Comparison of ENCODE assay signal across 29 mouse cellular contexts in genomic region chr3:93601903-93602302, GRCm38 (mm10). TPM values are rescaled to one million over a fixed set of nuclear protein-coding genes. Genes with fewer than 3 reads are reported as not detected.
DNase-seq lines count a peak whose midpoint lies in the region; ATAC-seq and TF ChIP-seq lines count a peak whose summit lies in the region.
"Had no signal": no experiment of that assay in that cellular context is flagged by ENCODE, and none has a peak within 500 bp of the region (broad histone marks: within the 10 kb centered on the region; RNA-seq: fewer than 3 reads in every experiment).

No protein-coding gene starts in this region.

- no peaks in the 10 kb centered on the region for H3K27me3 ChIP-seq in kidney, adult 2 months (replicated peaks; ENCODE audit: control insufficient read depth, insufficient read depth, low read length)
- H3K27me3 ChIP-seq in liver, adult 2 months (ENCODE audit: control insufficient read depth, insufficient read depth, low read length): no peaks in the 10 kb centered on the region
- no peaks in the 10 kb centered on the region for H3K27me3 ChIP-seq in liver, embryonic 11.5 days (replicated peaks; ENCODE audit: control insufficient read depth, insufficient read depth, low read length)
- H3K27me3 ChIP-seq: embryonic facial prominence, embryonic 13.5 days; embryonic facial prominence, embryonic 15.5 days; forebrain, embryonic 12.5 days had no signal

- TF ChIP-seq POLR2A in kidney, adult 2 months (IDR thresholded peaks at IDR 0.05; ENCODE audit: low read depth, low read length): no peak
- no peak for TF ChIP-seq POLR2A in liver, adult 2 months (IDR thresholded peaks at IDR 0.05; ENCODE audit: extremely low read depth, insufficient read depth, low read length)

- peak; percentile 26 for DNase-seq in adrenal gland, postnatal 10 days
- no peak for DNase-seq in adrenal gland, postnatal 4 days (ENCODE audit: low spot score in 2 of 2)
- peak; percentile 72 for DNase-seq in kidney, adult 2 months
- no peak for DNase-seq in kidney, postnatal 14 days
- DNase-seq in liver, adult 2 months (ENCODE audit: extremely low read depth, low read depth, low spot score): peak; percentile 91
- no peak for DNase-seq in liver, embryonic 11.5 days (ENCODE audit: low spot score)
- DNase-seq in layer of hippocampus, postnatal 25 days (ENCODE audit: extremely low spot score in 1 of 2, low spot score in 1 of 2): no peak
- DNase-seq: cerebellum, adult 11 months; cerebellum, adult 18-20 months; cerebellum, adult 8-10 months; cerebellum, adult 9-11 months; cerebellum, postnatal 14 days; cerebellum, postnatal 36 days; embryo, embryonic 11 days had no signal

- no peak overlapping the region for H3K4me3 ChIP-seq in kidney, adult 2 months (ENCODE audit: insufficient read depth, low read depth, low read length)
- no peak overlapping the region for H3K4me3 ChIP-seq in liver, adult 2 months (ENCODE audit: insufficient read depth, low read depth, low read length)
- no peak overlapping the region for H3K4me3 ChIP-seq in liver, embryonic 11.5 days (ENCODE audit: low read depth, low read length)
- no peak overlapping the region for H3K4me3 ChIP-seq in brown adipose tissue, adult 24 weeks (ENCODE audit: insufficient read depth, low read depth, low read length)
- H3K4me3 ChIP-seq: embryonic facial prominence, embryonic 13.5 days; embryonic facial prominence, embryonic 15.5 days; erythroblast, embryonic 14.5 days; forebrain, embryonic 10.5 days; forebrain, embryonic 12.5 days had no signal

- H3K79me2 ChIP-seq in liver, adult 2 months (ENCODE audit: control insufficient read depth, insufficient read depth, low read length): no peaks in the 10 kb centered on the region

- no peak for TF ChIP-seq CTCF in kidney, adult 2 months (conservative IDR thresholded peaks at IDR 0.05; ENCODE audit: insufficient read depth, insufficient read length, low read depth, low read length)
- no peak for TF ChIP-seq CTCF in liver, adult 2 months (IDR thresholded peaks at IDR 0.05; ENCODE audit: low read depth, low read length)

- H3K27ac ChIP-seq in kidney, adult 2 months (ENCODE audit: insufficient read depth, low read depth, low read length): peak overlapping the region; percentile 82
- peak overlapping the region; percentile 77 for H3K27ac ChIP-seq in liver, adult 2 months (replicated peaks; ENCODE audit: insufficient read depth, low read depth, low read length)
- H3K27ac ChIP-seq in liver, embryonic 11.5 days (ENCODE audit: low read depth, low read length): no peak overlapping the region
- peak overlapping the region; percentile 78 for H3K27ac ChIP-seq in brown adipose tissue, adult 24 weeks (replicated peaks; ENCODE audit: low read depth, low read length)
- H3K27ac ChIP-seq: embryonic facial prominence, embryonic 13.5 days; embryonic facial prominence, embryonic 15.5 days; forebrain, embryonic 10.5 days; forebrain, embryonic 12.5 days had no signal

- no peak for ATAC-seq in liver, embryonic 11.5 days (replicated peaks; ENCODE audit: low FRiP score)
- ATAC-seq: forebrain, embryonic 14.5 days; forebrain, embryonic 16.5 days had no signal

- WGBS in kidney, adult 2 months: 80% methylated on average over 1 of the region's 1 CpGs
- 49% methylated on average over 1 of the region's 1 CpGs for WGBS in liver, adult 2 months
- 78% methylated on average over 1 of the region's 1 CpGs for WGBS in liver, embryonic 11.5 days

- no peak overlapping the region for H3K9ac ChIP-seq in liver, adult 2 months (ENCODE audit: low read depth, low read length)
- H3K9ac ChIP-seq in liver, embryonic 11.5 days (ENCODE audit: low read depth, low read length): no peak overlapping the region
- H3K9ac ChIP-seq: embryonic facial prominence, embryonic 13.5 days; embryonic facial prominence, embryonic 15.5 days; forebrain, embryonic 12.5 days had no signal

- H3K4me2 ChIP-seq in liver, embryonic 11.5 days: no peak overlapping the region
- H3K4me2 ChIP-seq: embryonic facial prominence, embryonic 13.5 days; embryonic facial prominence, embryonic 15.5 days; forebrain, embryonic 12.5 days had no signal

- no peaks in the 10 kb centered on the region for H3K9me3 ChIP-seq in liver, embryonic 11.5 days (ENCODE audit: control insufficient read depth, low read length)
- H3K9me3 ChIP-seq: embryonic facial prominence, embryonic 13.5 days; embryonic facial prominence, embryonic 15.5 days; forebrain, embryonic 10.5 days; forebrain, embryonic 12.5 days had no signal

- H3K36me3 ChIP-seq in kidney, adult 2 months (ENCODE audit: control insufficient read depth, insufficient read depth, low read length): no peaks in the 10 kb centered on the region
- no peaks in the 10 kb centered on the region for H3K36me3 ChIP-seq in liver, adult 2 months (ENCODE audit: control insufficient read depth, insufficient read depth, low read length)
- H3K36me3 ChIP-seq in liver, embryonic 11.5 days (ENCODE audit: control insufficient read depth, insufficient read depth, low read length): no peaks in the 10 kb centered on the region
- H3K36me3 ChIP-seq: embryonic facial prominence, embryonic 13.5 days; embryonic facial prominence, embryonic 15.5 days; forebrain, embryonic 10.5 days; forebrain, embryonic 12.5 days had no signal

- peaks cover 33% of the 10 kb centered on the region; the same call in 1 of the 2 replicates for H3K4me1 ChIP-seq in kidney, adult 2 months (ENCODE audit: control insufficient read depth, insufficient read depth, low read length)
- peaks cover 20% of the 10 kb centered on the region for H3K4me1 ChIP-seq in liver, adult 2 months (ENCODE audit: control insufficient read depth, insufficient read depth, low read length)
- H3K4me1 ChIP-seq in liver, embryonic 11.5 days (replicated peaks; ENCODE audit: control insufficient read depth, insufficient read depth, low read length): no peaks in the 10 kb centered on the region
- peaks cover 8% of the 10 kb centered on the region for H3K4me1 ChIP-seq in brown adipose tissue, adult 24 weeks (ENCODE audit: control insufficient read depth, insufficient read depth, insufficient read length, low read length)

RNA-seq across cellular contexts. Expression of gene S100a10, which starts 47.0 kb away (rescaled TPM):
- 100 to 1,000 TPM; 204 to 207 TPM for total RNA-seq in adrenal gland, postnatal 10 days (2021)
- 100 to 1,000 TPM; 198 to 205 TPM for total RNA-seq in adrenal gland, postnatal 4 days (2021)
- 83.6 and 104 TPM in 2 replicates for polyA plus RNA-seq in kidney, adult 2 months (2012; rRNA removed)
- total RNA-seq in liver, adult 2 months (2014; rRNA removed): 147 and 292 TPM in 2 replicates
- polyA plus RNA-seq in liver, adult 2 months (2012; rRNA removed): 80.0 and 88.2 TPM in 2 replicates
- 137 and 144 TPM in 2 replicates for polyA plus RNA-seq in liver, embryonic 11.5 days (2014; fragmentation: Nextera tagmentation; extraction: Ambion mirVana)
- polyA plus RNA-seq in brown adipose tissue, adult 24 weeks (2012; ENCODE audit: insufficient read depth, insufficient read length, missing spikeins): 381 and 572 TPM in 2 replicates
- total RNA-seq in layer of hippocampus, postnatal 25 days (2021): 10 to 100 TPM; 15.0 to 23.5 TPM

RNA-seq across cellular contexts. Expression of gene Tdpoz2, which starts 50.6 kb away (rescaled TPM):
- total RNA-seq in adrenal gland, postnatal 10 days (2021): 1 to 10 TPM; 1.3 to 2.1 TPM
- 1 to 10 TPM; 1.5 to 1.9 TPM for total RNA-seq in adrenal gland, postnatal 4 days (2021)
- polyA plus RNA-seq in kidney, adult 2 months (2012; rRNA removed): not detected in 2 replicates
- total RNA-seq in liver, adult 2 months (2014; rRNA removed): not detected in 2 replicates
- polyA plus RNA-seq in liver, adult 2 months (2012; rRNA removed): not detected in 2 replicates
- polyA plus RNA-seq in liver, embryonic 11.5 days (2014; fragmentation: Nextera tagmentation; extraction: Ambion mirVana): not detected in 2 replicates
- not detected in 2 replicates for polyA plus RNA-seq in brown adipose tissue, adult 24 weeks (2012; ENCODE audit: insufficient read depth, insufficient read length, missing spikeins)
- not detected for total RNA-seq in layer of hippocampus, postnatal 25 days (2021)
- total RNA-seq: adrenal gland, adult 18-20 months; common myeloid progenitor, adult 5-6 weeks; ES-E14; MEL had no signal
- polyA plus RNA-seq: C2C12; embryonic facial prominence, embryonic 11.5 days; embryonic facial prominence, embryonic 13.5 days; embryonic facial prominence, embryonic 15.5 days; erythroblast, embryonic 14.5 days; forebrain, embryonic 10.5 days; forebrain, embryonic 12.5 days; forebrain, embryonic 14.5 days; forebrain, embryonic 16.5 days; frontal cortex, adult 2 months had no signal

Comparison
In these comparisons a context has a peak if more than half of its experiments do, and no peak if none do; other contexts are left out.
1. DNase-seq: peak in adrenal gland, postnatal 10 days (single experiment), kidney, adult 2 months (single experiment) and liver, adult 2 months (single experiment); none in adrenal gland, postnatal 4 days (0 of 2), kidney, postnatal 14 days (single experiment), liver, embryonic 11.5 days (single experiment) and layer of hippocampus, postnatal 25 days (0 of 2).